Mouse (Mus musculus) ES-E14 (cell line): ENCODE measurements around the gene Ensa. TPM values are rescaled to one million over a fixed set of nuclear protein-coding genes. Genes with fewer than 3 reads are reported as not detected.

Experiments used
- DNase-seq: peaks from one replicate; pipeline ENCODE4 v3.0.0-alpha.2; 2013; ENCODE audit warnings: low read depth, low spot score
- H3K27ac ChIP-seq: 2 replicates; pipeline ENCODE4 v1.5.1; 2012; ENCODE audit warnings: low read depth, mild to moderate bottlenecking, low read length, moderate library complexity, mixed read lengths; ENCODE audit not compliant: poor library complexity, insufficient read depth, severe bottlenecking
- H3K36me3 ChIP-seq: 2 replicates; pipeline ENCODE4 v1.6.1; 2012; ENCODE audit warnings: mild to moderate bottlenecking, low read length, moderate library complexity, mixed read lengths; ENCODE audit not compliant: control insufficient read depth, poor library complexity, insufficient read depth, severe bottlenecking
- H3K4me1 ChIP-seq, 2 experiments: fragments of 150-350 bp in 1 of 2; sonication (generic) in 1 of 2; 2 replicates each; pipeline ENCODE4 v1.6.1; 2012; ENCODE audit warnings: low read length in 2 of 2, mild to moderate bottlenecking in 1 of 2, mixed read lengths in 1 of 2; ENCODE audit not compliant: control insufficient read depth in 2 of 2, insufficient read depth in 2 of 2, poor library complexity in 1 of 2
- H3K4me3 ChIP-seq, 2 experiments: fragments of 150-350 bp in 1 of 2; sonication (generic) in 1 of 2; 2 replicates each; pipeline ENCODE4 v1.5.1; 2012; ENCODE audit warnings: low read length in 2 of 2, low read depth in 1 of 2, mild to moderate bottlenecking in 1 of 2, mixed read lengths in 1 of 2; ENCODE audit not compliant: insufficient read depth in 1 of 2, poor library complexity in 1 of 2, severe bottlenecking in 1 of 2
- H3K9ac ChIP-seq: 2 replicates; pipeline ENCODE4 v1.6.1; 2012; ENCODE audit warnings: low read depth, mild to moderate bottlenecking, low read length, mixed read lengths; ENCODE audit not compliant: poor library complexity, insufficient read depth, severe bottlenecking
- H3K9me3 ChIP-seq: fragments of 150-350 bp; sonication (generic); 2 replicates; pipeline ENCODE4 v1.6.1; 2012; ENCODE audit warnings: low read depth, mild to moderate bottlenecking, low read length; ENCODE audit not compliant: control insufficient read depth, insufficient read depth
- CHD2 ChIP-seq: IDR thresholded peaks from 2 replicates; pipeline ENCODE4 v1.6.1; 2014; ENCODE audit warnings: mild to moderate bottlenecking, low read depth, low read length, inconsistent platforms
- HCFC1 ChIP-seq: IDR thresholded peaks from 2 replicates; pipeline ENCODE4 v1.6.1; 2012; ENCODE audit warnings: low read length, inconsistent platforms, borderline replicate concordance; ENCODE audit not compliant: insufficient read depth
- MAFK ChIP-seq: IDR thresholded peaks from 2 replicates; pipeline ENCODE4 v1.6.1; 2014; ENCODE audit warnings: mild to moderate bottlenecking, low read depth, low read length, inconsistent platforms; ENCODE audit not compliant: insufficient read depth
- ZC3H11A ChIP-seq: IDR thresholded peaks from 2 replicates; pipeline ENCODE4 v1.6.1; 2012; ENCODE audit warnings: low read depth, mild to moderate bottlenecking, inconsistent platforms, low read length, borderline replicate concordance
- ZNF384 ChIP-seq: IDR thresholded peaks from 2 replicates; pipeline ENCODE4 v1.6.1; 2012; ENCODE audit warnings: low read depth, low read length, inconsistent platforms
- in situ Hi-C, 2 experiments: fragments of 600-800 bp; cut with MboI; formaldehyde crosslinking; loops; one replicate each; pipeline ENCODE4 v1.15.1; 2025; ENCODE audit warnings: low sequenced_read_pairs in 2 of 2, inconsistent platforms in 1 of 2; ENCODE audit not compliant: unreplicated experiment in 2 of 2
- total RNA-seq: library from RNA; depleted of rRNA; stranded (reverse); fragments of 300-350 nt; gene quantifications from 2 replicates; pipeline ENCODE4 v1.2.3, GENCODE M21; 2012; rRNA removed

Ensa gene
- 54.1 and 56.8 TPM in 2 replicates for total RNA-seq

DNA sequence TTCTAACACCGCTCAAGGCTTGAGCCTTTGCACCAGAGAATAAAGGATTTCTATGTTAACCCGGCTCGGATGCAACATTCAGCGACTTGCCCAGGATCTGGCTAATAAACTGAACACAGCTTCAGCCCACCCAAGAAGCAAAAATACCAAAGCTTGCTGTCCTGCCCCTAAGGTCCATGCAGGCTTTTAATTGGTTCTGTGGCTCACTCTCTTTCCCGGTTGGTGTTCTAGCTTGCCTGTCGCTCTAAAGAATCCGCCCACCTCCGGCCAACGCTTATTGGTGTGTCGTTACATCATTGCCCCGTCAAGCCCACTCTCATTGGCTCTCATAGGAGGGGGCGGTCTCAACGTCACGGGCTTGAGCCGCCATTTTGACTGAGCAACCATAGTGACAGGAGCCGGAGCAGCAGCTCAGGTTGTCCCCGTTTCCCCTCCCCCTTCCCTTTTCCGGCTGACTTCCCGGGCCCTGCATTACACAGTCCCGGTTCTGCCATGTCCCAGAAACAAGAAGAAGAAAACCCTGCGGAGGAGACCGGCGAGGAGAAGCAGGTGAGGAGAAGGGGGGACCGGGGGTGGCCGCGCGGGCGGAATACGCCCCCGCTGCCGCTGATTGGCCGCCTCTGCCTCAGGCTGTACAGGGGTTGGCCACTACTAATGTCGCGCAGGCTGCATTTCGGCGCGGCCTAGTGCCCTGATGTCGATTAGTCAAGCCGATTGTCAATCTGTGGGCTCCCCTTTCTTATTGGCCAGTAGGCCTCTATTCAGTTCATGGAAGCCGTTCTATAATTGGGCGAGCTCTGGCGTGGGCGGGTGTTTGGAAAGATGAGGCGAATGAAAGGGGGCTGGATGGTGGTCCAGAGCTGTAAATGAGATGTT, at the start of gene Ensa:
Ensa (plus strand) TSS at position 366 of the 876 bp plus-strand sequence.
- peak; percentile 100 for DNase-seq
- Histone ChIP-seq H3K9me3 (no peaks in the 10 kb centered on the region), H3K4me1 (peaks cover 6% of the 10 kb centered on the region in 2 experiments; a peak in 2 of 4 replicates), H3K27ac (peak within 1 kb of the TSS; percentile 95), H3K4me3 (peak within 1 kb of the TSS; percentile 93), H3K9ac (peak within 1 kb of the TSS; percentile 98), H3K36me3 (peaks cover 24% of the 10 kb centered on the region)
- TF ChIP-seq ZNF384: no peak
- peak; percentile 3; the same call in 1 of the 2 replicates for TF ChIP-seq MAFK
- no peak for TF ChIP-seq ZC3H11A
- 0 out of 2 replicates have a peak, but pooled peaks have one; percentile 45 for TF ChIP-seq HCFC1
- peak; percentile 94 for TF ChIP-seq CHD2
- in situ Hi-C loops: no loop called here

DNA sequence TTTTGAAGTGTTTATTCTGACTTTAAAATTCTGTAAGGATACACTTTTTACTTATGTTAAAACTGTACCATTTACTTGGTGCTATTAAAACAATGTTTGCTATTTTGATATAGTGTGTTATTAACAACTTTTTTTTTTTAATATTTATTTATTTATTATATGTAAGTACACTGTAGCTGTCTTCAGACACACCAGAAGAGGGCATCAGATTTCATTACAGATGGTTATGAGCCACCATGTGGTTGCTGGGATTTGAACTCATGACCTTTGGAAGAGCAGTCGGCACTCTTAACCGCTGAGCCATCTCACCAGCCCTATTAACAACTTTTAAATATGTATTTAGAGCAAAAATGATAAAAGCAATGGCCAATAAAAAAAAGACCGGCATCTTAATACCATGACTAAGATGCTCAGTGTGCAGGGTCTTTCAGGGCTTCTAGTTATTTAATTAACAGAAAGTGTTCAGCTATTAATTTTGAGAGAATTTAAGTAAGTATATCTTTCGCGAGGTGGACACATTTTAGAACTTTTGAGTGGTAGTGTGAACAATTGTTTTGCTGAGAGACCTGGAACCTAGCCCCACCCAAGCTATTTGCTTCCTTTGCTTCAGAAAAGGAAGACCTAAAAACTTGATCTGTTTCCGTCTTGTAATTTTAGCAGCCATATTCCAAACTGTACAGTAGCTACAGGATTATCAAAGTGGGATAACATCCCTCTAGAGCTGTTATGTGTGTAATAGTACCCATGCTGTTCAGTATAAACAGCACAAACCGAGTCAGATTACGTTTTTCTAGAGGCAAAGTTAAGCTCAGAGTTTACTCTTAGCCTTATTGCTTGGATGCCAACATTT, 36.8 kb upstream of the Ensa start:
- in situ Hi-C loops: no loop called here
- Histone ChIP-seq H3K9ac (no peak overlapping the region), H3K27ac (no peak overlapping the region), H3K36me3 (no peaks in the 10 kb centered on the region), H3K9me3 (no peaks in the 10 kb centered on the region), H3K4me1 (peaks cover 0 to 2% of the 10 kb centered on the region in 2 experiments; a peak in 1 of 4 replicates), H3K4me3 (peak overlapping the region; percentile 34 to 91; a peak in 3 of 4 replicates)
- DNase-seq: no peak
- no peak for TF ChIP-seq CHD2
- no peak for TF ChIP-seq ZC3H11A
- TF ChIP-seq HCFC1: no peak
- TF ChIP-seq ZNF384: no peak
- no peak for TF ChIP-seq MAFK

DNA sequence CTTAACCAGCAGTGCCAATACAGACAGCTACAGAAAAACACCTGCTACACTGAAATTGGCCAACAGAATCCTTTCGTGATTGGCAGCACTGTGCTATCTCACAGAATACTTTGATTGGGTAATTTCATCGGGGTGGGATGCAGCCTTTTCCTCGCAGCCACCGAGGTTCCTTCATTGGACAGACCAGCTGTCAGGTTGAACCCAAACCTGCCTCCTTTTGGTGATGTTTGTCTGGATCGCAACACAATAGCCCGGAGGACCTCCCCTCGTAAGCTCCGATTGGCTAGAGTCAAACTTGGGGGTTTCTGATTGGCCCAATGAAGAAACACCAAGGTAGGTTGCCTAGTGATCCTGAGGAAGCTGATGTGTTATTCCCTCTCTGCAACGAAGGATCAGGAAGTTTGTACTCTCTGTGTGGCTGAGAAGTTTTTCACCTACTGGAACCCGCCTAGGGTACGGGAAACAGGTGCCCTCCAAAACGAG, 36.1 kb upstream of the Ensa start, which contains the start of gene Golph3l:
Golph3l (plus strand) TSS at position 331 of the 483 bp plus-strand sequence.
- TF ChIP-seq ZC3H11A (no peak), CHD2 (peak; percentile 89), ZNF384 (no peak), MAFK (no peak), HCFC1 (no peak)
- Histone ChIP-seq H3K9me3 (no peaks in the 10 kb centered on the region), H3K36me3 (no peaks in the 10 kb centered on the region), H3K4me1 (peaks cover 0 to 2% of the 10 kb centered on the region in 2 experiments; a peak in 1 of 4 replicates), H3K4me3 (peak within 1 kb of the TSS; percentile 86 to 100), H3K27ac (0 out of 2 replicates have a peak within 1 kb of the TSS, but pooled peaks have one; percentile 64), H3K9ac (peak within 1 kb of the TSS; percentile 80)
- DNase-seq: peak; percentile 95
- in situ Hi-C loops: no loop called here

DNA sequence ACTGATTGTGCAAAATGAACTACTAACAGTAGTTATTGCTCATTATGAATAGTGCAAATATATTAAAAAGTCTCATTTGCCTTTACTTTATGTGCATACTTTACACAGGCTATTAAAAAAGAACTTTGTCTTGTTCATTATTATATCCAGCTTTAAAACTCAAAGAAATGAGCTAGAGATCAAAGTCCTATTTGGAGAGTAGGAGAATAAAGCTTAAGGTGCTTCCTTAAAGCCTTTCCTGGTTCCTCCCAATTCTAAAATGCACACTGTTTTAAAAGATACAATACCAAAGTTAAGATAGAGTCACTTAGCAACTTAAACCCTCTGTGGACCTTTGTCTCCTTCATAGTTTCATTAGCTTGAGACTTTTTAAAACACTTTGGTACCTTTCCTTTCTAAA, 26.1 kb upstream of the Ensa start:
- in situ Hi-C loops: no loop called here
- Histone ChIP-seq H3K4me1 (no peaks in the 10 kb centered on the region), H3K36me3 (no peaks in the 10 kb centered on the region), H3K27ac (no peak overlapping the region), H3K9ac (no peak overlapping the region), H3K4me3 (no peak overlapping the region), H3K9me3 (no peaks in the 10 kb centered on the region)
- no peak for DNase-seq
- TF ChIP-seq ZNF384: no peak
- TF ChIP-seq ZC3H11A: no peak
- TF ChIP-seq MAFK: no peak
- no peak for TF ChIP-seq CHD2
